Mouse (Mus musculus): ENCODE results near the gene Gm8947. TPM values are rescaled to one million over a fixed set of nuclear protein-coding genes. Genes with fewer than 3 reads are reported as not detected.
"Not testable (repeated sequence)": the region's sequence is repeated elsewhere in the genome, so short reads cannot be mapped to it uniquely, and the experiment has no call there.

The Gm8947 gene
- polyA plus RNA-seq (2015; fragmentation: Nextera tagmentation; extraction: Ambion mirVana): 0.86 and 0.91 TPM in 2 replicates

- H3K27ac ChIP-seq (ENCODE audit: low read length); H3K4me1 ChIP-seq (ENCODE audit: insufficient read depth, low read length); ATAC-seq (ENCODE audit: low FRiP score, low TSS enrichment); H3K9ac ChIP-seq (replicated peaks; ENCODE audit: low read length); H3K4me2 ChIP-seq (replicated peaks; ENCODE audit: low read depth, low read length); H3K9me3 ChIP-seq (ENCODE audit: low read length); H3K36me3 ChIP-seq (ENCODE audit: insufficient read depth, low read length); H3K27me3 ChIP-seq (ENCODE audit: insufficient read depth, low read length); H3K4me3 ChIP-seq (ENCODE audit: low read length): not testable (repeated sequence)
- no CpG with 5 or more reads among the region's 7 CpGs for WGBS
Observed at GRCm38 (mm10) chr1:151192075-151192474, at the start of gene Gm8947. Gm8947 (plus strand) TSS chr1:151192376.

GRCm38 (mm10) chr1:151144471-151145146, 47.6 kb upstream of the Gm8947 start:
- no peaks in the 10 kb centered on the region for H3K36me3 ChIP-seq (ENCODE audit: insufficient read depth, low read length)
- H3K27me3 ChIP-seq (ENCODE audit: insufficient read depth, low read length): no peaks in the 10 kb centered on the region
- no peaks in the 10 kb centered on the region for H3K4me1 ChIP-seq (ENCODE audit: insufficient read depth, low read length)
- no peaks in the 10 kb centered on the region for H3K9me3 ChIP-seq (ENCODE audit: low read length)
- 0 out of 2 replicates have a peak, but pooled peaks have one; percentile 15 for ATAC-seq (ENCODE audit: low FRiP score, low TSS enrichment)
- no peak overlapping the region for H3K4me3 ChIP-seq (ENCODE audit: low read length)
- no peak overlapping the region for H3K9ac ChIP-seq (replicated peaks; ENCODE audit: low read length)
- 64% methylated on average over 6 of the region's 6 CpGs for WGBS
- H3K27ac ChIP-seq (ENCODE audit: low read length): no peak overlapping the region
- no peak overlapping the region for H3K4me2 ChIP-seq (replicated peaks; ENCODE audit: low read depth, low read length)

GRCm38 (mm10) chr1:151147801-151148200, 44.4 kb upstream of the Gm8947 start:
- no peaks in the 10 kb centered on the region for H3K4me1 ChIP-seq (ENCODE audit: insufficient read depth, low read length)
- no peaks in the 10 kb centered on the region for H3K9me3 ChIP-seq (ENCODE audit: low read length)
- no peak overlapping the region for H3K4me3 ChIP-seq (ENCODE audit: low read length)
- H3K27me3 ChIP-seq (ENCODE audit: insufficient read depth, low read length): no peaks in the 10 kb centered on the region
- H3K4me2 ChIP-seq (replicated peaks; ENCODE audit: low read depth, low read length): no peak overlapping the region
- no peak; the same call in 1 of the 2 replicates for ATAC-seq (ENCODE audit: low FRiP score, low TSS enrichment)
- H3K27ac ChIP-seq (ENCODE audit: low read length): no peak overlapping the region
- no peaks in the 10 kb centered on the region for H3K36me3 ChIP-seq (ENCODE audit: insufficient read depth, low read length)
- H3K9ac ChIP-seq (replicated peaks; ENCODE audit: low read length): no peak overlapping the region

- Histone ChIP-seq H3K9ac (replicated peaks; ENCODE audit: low read length) (no peak overlapping the region), H3K36me3 (ENCODE audit: insufficient read depth, low read length) (no peaks in the 10 kb centered on the region), H3K4me3 (ENCODE audit: low read length) (no peak overlapping the region), H3K27ac (ENCODE audit: low read length) (no peak overlapping the region), H3K27me3 (ENCODE audit: insufficient read depth, low read length) (no peaks in the 10 kb centered on the region), H3K4me1 (ENCODE audit: insufficient read depth, low read length) (no peaks in the 10 kb centered on the region), H3K9me3 (ENCODE audit: low read length) (no peaks in the 10 kb centered on the region), H3K4me2 (replicated peaks; ENCODE audit: low read depth, low read length) (no peak overlapping the region)
- WGBS: 90% methylated on average over 7 of the region's 7 CpGs
- no peak for ATAC-seq (ENCODE audit: low FRiP score, low TSS enrichment)
Observed at GRCm38 (mm10) chr1:151150211-151150610, 42.0 kb upstream of the Gm8947 start.

- H3K4me2 ChIP-seq (replicated peaks; ENCODE audit: low read depth, low read length): no peak overlapping the region
- no peak overlapping the region for H3K27ac ChIP-seq (ENCODE audit: low read length)
- no peaks in the 10 kb centered on the region for H3K9me3 ChIP-seq (ENCODE audit: low read length)
- no peak for ATAC-seq (ENCODE audit: low FRiP score, low TSS enrichment)
- no peak overlapping the region for H3K4me3 ChIP-seq (ENCODE audit: low read length)
- 62% methylated on average over 2 of the region's 2 CpGs for WGBS
- H3K9ac ChIP-seq (replicated peaks; ENCODE audit: low read length): no peak overlapping the region
- H3K36me3 ChIP-seq (ENCODE audit: insufficient read depth, low read length): no peaks in the 10 kb centered on the region
- no peaks in the 10 kb centered on the region for H3K4me1 ChIP-seq (ENCODE audit: insufficient read depth, low read length)
- H3K27me3 ChIP-seq (ENCODE audit: insufficient read depth, low read length): no peaks in the 10 kb centered on the region
Observed at GRCm38 (mm10) chr1:151151089-151151488, 41.1 kb upstream of the Gm8947 start.

GRCm38 (mm10) chr1:151153056-151153652, 39.0 kb upstream of the Gm8947 start:
- Histone ChIP-seq H3K27me3 (ENCODE audit: insufficient read depth, low read length) (no peaks in the 10 kb centered on the region), H3K27ac (ENCODE audit: low read length) (no peak overlapping the region), H3K4me2 (replicated peaks; ENCODE audit: low read depth, low read length) (no peak overlapping the region), H3K36me3 (ENCODE audit: insufficient read depth, low read length) (no peaks in the 10 kb centered on the region), H3K9ac (replicated peaks; ENCODE audit: low read length) (no peak overlapping the region), H3K9me3 (ENCODE audit: low read length) (no peaks in the 10 kb centered on the region), H3K4me1 (ENCODE audit: insufficient read depth, low read length) (no peaks in the 10 kb centered on the region), H3K4me3 (ENCODE audit: low read length) (no peak overlapping the region)
- no peak for ATAC-seq (ENCODE audit: low FRiP score, low TSS enrichment)
- 87% methylated on average over 6 of the region's 6 CpGs for WGBS

GRCm38 (mm10) chr1:151154131-151154530, 38.0 kb upstream of the Gm8947 start:
- H3K4me1 ChIP-seq (ENCODE audit: insufficient read depth, low read length); H3K27ac ChIP-seq (ENCODE audit: low read length); H3K36me3 ChIP-seq (ENCODE audit: insufficient read depth, low read length); H3K4me3 ChIP-seq (ENCODE audit: low read length); ATAC-seq (ENCODE audit: low FRiP score, low TSS enrichment); H3K27me3 ChIP-seq (ENCODE audit: insufficient read depth, low read length); H3K9me3 ChIP-seq (ENCODE audit: low read length); H3K4me2 ChIP-seq (replicated peaks; ENCODE audit: low read depth, low read length); H3K9ac ChIP-seq (replicated peaks; ENCODE audit: low read length): not testable (repeated sequence)
- WGBS: 86% methylated on average over 9 of the region's 9 CpGs

GRCm38 (mm10) chr1:151156129-151156528, 36.0 kb upstream of the Gm8947 start:
- no peaks in the 10 kb centered on the region for H3K36me3 ChIP-seq (ENCODE audit: insufficient read depth, low read length)
- peaks cover 3% of the 10 kb centered on the region for H3K4me1 ChIP-seq (ENCODE audit: insufficient read depth, low read length)
- no peak overlapping the region for H3K9ac ChIP-seq (replicated peaks; ENCODE audit: low read length)
- no peaks in the 10 kb centered on the region for H3K9me3 ChIP-seq (ENCODE audit: low read length)
- H3K27me3 ChIP-seq (ENCODE audit: insufficient read depth, low read length): no peaks in the 10 kb centered on the region
- 91% methylated on average over 3 of the region's 3 CpGs for WGBS
- H3K4me2 ChIP-seq (replicated peaks; ENCODE audit: low read depth, low read length): no peak overlapping the region
- no peak overlapping the region for H3K4me3 ChIP-seq (ENCODE audit: low read length)
- ATAC-seq (ENCODE audit: low FRiP score, low TSS enrichment): no peak
- H3K27ac ChIP-seq (ENCODE audit: low read length): no peak overlapping the region

- ATAC-seq (ENCODE audit: low FRiP score, low TSS enrichment): no peak
- WGBS: 78% methylated on average over 7 of the region's 7 CpGs
Observed at GRCm38 (mm10) chr1:151156777-151157632, 35.2 kb upstream of the Gm8947 start.

More at GRCm38 (mm10) chr1:151156777-151157632, 35.2 kb upstream of the Gm8947 start:
- no peaks in the 10 kb centered on the region for H3K27me3 ChIP-seq (ENCODE audit: insufficient read depth, low read length)
- H3K4me2 ChIP-seq (replicated peaks; ENCODE audit: low read depth, low read length): no peak overlapping the region
- H3K9ac ChIP-seq (replicated peaks; ENCODE audit: low read length): no peak overlapping the region
- H3K36me3 ChIP-seq (ENCODE audit: insufficient read depth, low read length): no peaks in the 10 kb centered on the region
- peaks cover 3% of the 10 kb centered on the region for H3K4me1 ChIP-seq (ENCODE audit: insufficient read depth, low read length)
- no peaks in the 10 kb centered on the region for H3K9me3 ChIP-seq (ENCODE audit: low read length)
- no peak overlapping the region for H3K4me3 ChIP-seq (ENCODE audit: low read length)
- no peak overlapping the region for H3K27ac ChIP-seq (ENCODE audit: low read length)

All from kidney, embryonic 16.5 days (tissue).